Mouse (Mus musculus) erythroblast, adult 5-6 weeks (primary cell): ENCODE results near the gene Gm20518. TPM values are rescaled to one million over a fixed set of nuclear protein-coding genes. Genes with fewer than 3 reads are reported as not detected.

Source experiments
- ATAC-seq: replicated peaks from 2 replicates; pipeline ENCODE4 v1.8.0; 2016; ENCODE audit warnings: moderate number of reproducible peaks, mild to moderate bottlenecking, moderate TSS enrichment, inconsistent platforms; ENCODE audit not compliant: poor library complexity, low FRiP score, severe bottlenecking
- total RNA-seq, 2 experiments: library from RNA; stranded (forward) in 1 of 2; stranded (reverse) in 1 of 2; fragments of 150-400 nt in 1 of 2; fragments of 200-764, 138-1000 nt in 1 of 2; gene quantifications; 2 replicates each; pipeline versions ENCODE4 v1.2.3 to v1.2.4; 2015 to 2017; ENCODE audit warnings: low replicate concordance in 2 of 2

Gm20518 gene
- 1.0 TPM in 1 of 2 replicates, not detected in the other for total RNA-seq (2015; ENCODE audit: low replicate concordance)
- 0.68 TPM in 1 of 2 replicates, not detected in the other for total RNA-seq (2017; ENCODE audit: low replicate concordance)

GRCm38 (mm10) chr16:17891567-17891959 is at the start of gene Gm20518:
Gene Gm20518, minus strand, starts transcription at chr16:17891671.
- peak; percentile 88 for ATAC-seq

DNA sequence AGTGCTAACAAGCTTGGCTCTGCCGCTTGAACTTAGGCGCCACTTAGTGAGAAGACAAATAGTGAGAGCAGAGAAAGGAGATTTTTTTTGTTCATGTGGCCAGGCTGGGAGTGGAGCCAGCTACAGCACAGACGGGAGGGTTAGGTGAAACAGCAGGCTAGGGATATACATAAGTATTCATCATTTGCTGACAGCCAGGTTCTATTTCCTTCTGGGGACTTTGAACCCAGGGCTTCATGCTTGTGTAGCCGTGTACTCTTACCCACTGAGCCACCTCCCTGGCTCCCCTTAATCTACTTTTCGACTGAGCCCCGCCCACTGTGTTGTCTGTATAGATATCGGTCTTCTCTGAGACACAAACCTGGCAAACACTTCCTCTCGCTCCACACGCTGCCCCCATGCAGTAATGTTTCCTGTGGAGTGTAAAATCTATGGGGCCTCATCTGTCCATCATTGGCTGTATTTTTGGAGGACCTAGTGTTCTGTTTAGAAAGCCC is 47.8 kb upstream of the Gm20518 start:
- ATAC-seq: peak; percentile 80

- peak; percentile 92 for ATAC-seq
These were observed 47.4 kb upstream of the Gm20518 start for GRCm38 (mm10) chr16:17938821-17939220.

DNA sequence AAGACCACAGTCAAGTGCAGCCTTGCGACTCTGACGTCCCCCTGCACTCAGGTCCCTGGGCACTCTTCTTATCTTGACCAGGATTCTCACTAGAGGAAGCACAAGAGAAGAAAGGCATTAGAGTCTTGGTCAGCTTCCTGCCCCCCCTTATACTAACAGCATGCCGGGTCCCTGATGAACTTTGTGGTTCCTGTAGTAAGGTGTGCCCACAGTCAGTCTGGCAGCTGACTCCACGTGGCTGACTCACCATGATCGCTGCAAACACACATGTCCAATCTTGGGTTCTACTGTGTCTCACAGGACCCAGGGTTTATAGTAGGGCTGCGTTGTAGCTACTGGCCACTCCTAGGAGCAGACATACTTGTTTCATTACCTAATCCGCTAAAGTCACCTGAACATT is 46.7 kb upstream of the Gm20518 start:
- ATAC-seq: no peak

GRCm38 (mm10) chr16:17936776-17937175 is 45.3 kb upstream of the Gm20518 start:
- ATAC-seq: no peak

DNA sequence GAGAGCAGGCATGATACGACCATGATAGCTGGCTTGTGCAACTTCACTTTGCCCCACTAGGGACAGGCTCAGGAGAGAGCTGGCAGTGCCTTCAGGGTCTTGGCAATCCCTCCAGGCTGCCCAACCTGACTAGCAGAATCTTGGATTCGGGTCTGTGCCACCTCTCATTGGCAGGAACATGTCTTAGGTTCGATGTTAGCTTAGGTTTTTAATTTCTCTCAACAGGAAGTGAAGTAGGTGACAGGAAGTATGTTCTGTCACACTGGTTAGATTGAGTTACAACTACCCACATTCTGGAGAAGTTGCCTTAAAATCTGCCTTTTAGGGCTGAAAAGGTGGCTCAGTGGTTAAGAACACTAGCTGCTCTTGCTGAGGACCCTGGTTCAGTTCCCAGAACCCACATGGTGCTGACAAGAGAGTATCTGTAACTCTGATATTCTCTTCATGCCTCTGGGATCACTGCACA is 43.0 kb upstream of the Gm20518 start:
- ATAC-seq: no peak

DNA sequence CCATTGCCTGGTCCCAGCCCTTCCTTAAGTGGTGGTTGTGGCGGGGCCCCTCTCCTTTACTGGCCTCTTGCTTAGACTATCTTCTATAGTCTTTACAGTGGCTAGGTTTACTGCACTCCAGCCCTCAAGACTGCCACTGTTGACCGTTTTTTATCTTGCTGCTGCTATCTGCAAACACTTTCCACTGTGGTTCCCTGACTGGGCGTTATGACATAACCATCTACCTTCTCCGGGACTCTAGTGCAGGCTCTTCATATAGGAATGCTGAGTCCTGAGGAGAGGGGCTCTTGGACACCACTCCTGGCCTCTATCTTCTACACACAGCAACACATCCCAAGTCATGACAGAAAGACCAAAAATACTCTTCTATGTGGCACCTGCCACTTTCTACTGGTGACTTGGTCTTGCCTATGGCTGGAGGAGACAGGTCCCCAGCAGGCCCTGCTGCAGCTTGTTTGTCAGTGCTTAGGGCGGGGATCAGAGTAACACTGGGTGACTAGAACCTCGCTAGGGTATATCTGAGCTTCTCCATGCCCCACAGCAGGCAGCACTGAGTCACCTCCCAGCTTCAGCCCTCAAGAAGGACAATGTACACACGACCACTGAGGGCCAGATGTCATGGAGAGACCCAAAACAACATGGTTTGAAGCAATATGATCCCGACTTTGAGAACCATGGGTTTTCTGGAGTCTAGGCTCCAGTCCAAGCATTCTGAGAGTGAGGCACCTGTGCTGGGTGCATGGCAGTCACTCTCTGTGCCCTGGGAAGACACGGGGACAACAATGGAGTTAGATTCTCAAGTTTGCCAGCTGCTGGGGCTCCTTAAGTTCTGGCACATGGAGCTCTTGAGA is 42.3 kb upstream of the Gm20518 start:
- 0 out of 2 replicates have a peak, but pooled peaks have one; percentile 35 for ATAC-seq

- no peak for ATAC-seq
These were observed 40.5 kb upstream of the Gm20518 start for GRCm38 (mm10) chr16:17931906-17932460.

DNA sequence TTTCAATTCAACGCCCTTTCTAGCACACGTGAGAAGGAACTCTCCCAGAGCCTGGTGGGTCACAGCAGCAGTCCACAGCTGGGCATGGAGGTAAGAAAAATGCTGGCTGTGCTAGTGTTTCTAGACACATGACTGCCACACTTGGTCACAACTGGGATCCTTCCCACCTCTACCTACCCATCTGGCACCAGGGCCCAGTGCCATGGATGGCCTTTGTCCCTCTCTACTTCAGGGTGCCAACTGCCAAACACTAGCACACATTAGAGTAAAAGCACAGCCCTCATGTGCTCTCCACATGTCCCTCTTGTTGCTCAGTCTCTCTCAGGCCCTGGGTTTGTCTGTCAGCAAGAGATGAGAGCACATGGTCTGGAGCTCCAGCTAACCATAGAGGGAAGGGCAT is 38.2 kb upstream of the Gm20518 start:
- ATAC-seq: no peak

DNA sequence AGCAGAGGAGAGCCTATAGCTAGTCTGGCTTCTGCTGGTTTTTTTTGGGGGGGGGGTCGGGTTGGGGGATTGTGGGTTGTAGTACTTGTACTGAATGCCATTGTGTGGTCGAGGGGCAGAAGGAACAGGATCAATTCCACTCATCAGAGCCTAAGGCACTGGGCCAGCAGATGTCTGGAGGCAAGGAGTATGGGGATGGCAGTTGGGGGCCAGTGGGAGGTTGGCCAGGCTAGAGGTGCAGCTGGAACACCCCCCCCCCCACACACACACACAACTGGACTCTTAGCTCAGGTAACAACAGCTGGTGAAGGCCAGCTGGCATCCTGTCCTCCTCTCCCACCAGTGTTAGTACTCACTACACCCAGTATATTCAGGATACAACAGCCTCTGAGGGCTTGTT is 37.7 kb upstream of the Gm20518 start:
- ATAC-seq: no peak

DNA sequence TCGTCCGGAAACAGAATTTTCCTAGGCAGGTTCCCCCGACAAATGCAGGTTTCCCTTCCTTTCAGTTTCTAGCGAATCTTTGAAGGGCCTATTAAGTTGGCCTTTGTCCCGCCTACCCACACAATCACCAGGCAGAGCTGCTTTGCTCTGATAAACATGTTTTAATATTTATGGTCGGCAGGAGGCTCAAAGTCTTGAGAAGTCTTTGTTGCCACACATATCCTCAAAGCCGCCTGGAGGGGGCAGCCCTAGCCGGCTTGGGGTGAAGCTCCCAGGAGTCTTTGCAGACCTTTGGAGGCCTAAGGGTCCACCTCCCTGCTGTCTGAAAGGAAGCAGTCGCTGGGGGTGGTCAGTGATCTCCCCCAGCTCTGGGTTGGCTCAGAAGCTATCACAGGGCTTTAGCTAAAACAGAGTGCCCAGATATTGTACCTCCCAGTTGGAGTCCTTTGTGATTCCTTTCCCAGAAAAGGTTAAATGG is 37.2 kb upstream of the Gm20518 start:
- ATAC-seq: peak; percentile 70

DNA sequence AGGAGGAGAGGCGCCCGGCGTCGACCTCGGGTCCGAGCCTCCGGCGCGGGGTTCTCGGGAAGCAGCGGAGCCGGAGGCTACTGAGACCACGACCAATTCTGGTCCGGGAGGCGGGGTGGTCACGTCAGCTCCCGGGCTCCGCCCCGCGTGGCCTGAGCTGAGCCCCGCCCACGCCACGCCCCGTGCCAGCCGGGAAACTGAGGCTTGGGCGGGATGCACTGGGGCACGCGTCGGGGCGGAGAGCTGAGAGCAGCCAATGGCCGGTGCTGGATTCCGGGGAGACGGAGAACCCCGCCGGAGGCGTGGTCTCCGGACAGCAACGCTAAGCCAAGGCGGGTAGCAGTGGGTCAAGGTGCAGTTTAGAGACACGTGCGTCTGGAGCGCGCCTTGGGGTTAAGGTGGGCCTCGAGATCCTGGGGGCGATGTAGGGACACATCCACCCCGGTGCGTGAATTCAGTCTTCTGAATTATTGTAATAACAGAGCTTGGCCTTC is 36.7 kb upstream of the Gm20518 start, which contains the start of gene Slc25a1:
TSS of gene Slc25a1 (minus strand) at position 133 of the 494 bp plus-strand sequence.
- ATAC-seq: peak; percentile 77

- ATAC-seq: no peak
These were observed 36.0 kb upstream of the Gm20518 start for GRCm38 (mm10) chr16:17927351-17928082.

DNA sequence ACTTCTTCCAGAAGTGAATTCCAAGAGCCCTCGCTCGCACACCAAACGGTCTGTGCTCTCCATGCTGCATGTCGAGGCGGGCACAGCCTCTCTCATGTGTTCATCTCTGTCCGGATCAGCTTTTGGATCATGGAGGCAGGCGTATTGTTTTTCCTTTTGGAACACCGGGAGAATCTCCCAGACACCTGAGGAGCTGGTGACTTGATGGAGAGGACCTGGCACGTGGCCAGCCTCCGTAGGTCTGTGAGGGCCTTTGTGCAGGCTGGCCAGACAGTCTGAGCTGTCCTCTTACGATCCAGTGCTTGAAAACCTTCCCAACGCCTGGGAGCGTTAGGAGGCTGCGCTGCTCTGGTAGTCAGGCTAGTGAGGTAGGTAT is 30.7 kb upstream of the Gm20518 start:
- peak; percentile 14 for ATAC-seq

GRCm38 (mm10) chr16:17921325-17922162 is 30.1 kb upstream of the Gm20518 start:
- peak; percentile 93 for ATAC-seq

GRCm38 (mm10) chr16:17920586-17920985 is 29.1 kb upstream of the Gm20518 start:
- no peak for ATAC-seq

GRCm38 (mm10) chr16:17914307-17915249 is 23.1 kb upstream of the Gm20518 start, which contains the start of gene Gsc2:
Gene Gsc2, minus strand, starts transcription at chr16:17915059.
- no peak for ATAC-seq
